Mouse (Mus musculus) heart, embryonic 13.5 days (tissue): ENCODE results near the gene Mis12. TPM values are rescaled to one million over a fixed set of nuclear protein-coding genes. Genes with fewer than 3 reads are reported as not detected.

ENCODE experiments used
- ATAC-seq: fragments of 200-750 bp; cut with Nextera tagmentation; 2 replicates; pipeline ENCODE4 v1.8.0; 2017; ENCODE audit warnings: moderate TSS enrichment; ENCODE audit not compliant: insufficient number of reproducible peaks, low FRiP score, low TSS enrichment; ENCODE audit errors: extremely low read depth
- H3K27ac ChIP-seq: fragments of 300-500 bp; sonication (generic); replicated peaks from 2 replicates; pipeline ENCODE4 v1.5.1; 2015; ENCODE audit warnings: moderate library complexity, mild to moderate bottlenecking, inconsistent platforms
- H3K27me3 ChIP-seq: fragments of 300-500 bp; sonication (generic); replicated peaks from 2 replicates; pipeline ENCODE4 v1.6.1; 2015; ENCODE audit warnings: mild to moderate bottlenecking, inconsistent platforms
- H3K36me3 ChIP-seq: fragments of 300-500 bp; sonication (generic); 2 replicates; pipeline ENCODE4 v1.6.1; 2015; ENCODE audit warnings: mild to moderate bottlenecking, inconsistent platforms
- H3K4me1 ChIP-seq: fragments of 300-500 bp; sonication (generic); 2 replicates; pipeline ENCODE4 v1.6.1; 2015; ENCODE audit warnings: inconsistent platforms
- H3K4me2 ChIP-seq: fragments of 300-500 bp; sonication (generic); 2 replicates; pipeline ENCODE4 v1.6.1; 2015; ENCODE audit warnings: inconsistent platforms, mild to moderate bottlenecking, moderate library complexity
- H3K4me3 ChIP-seq: fragments of 300-500 bp; sonication (generic); 2 replicates; pipeline ENCODE4 v1.5.1; 2015; ENCODE audit warnings: moderate library complexity, mild to moderate bottlenecking, inconsistent platforms
- H3K9ac ChIP-seq: fragments of 300-500 bp; sonication (generic); 2 replicates; pipeline ENCODE4 v1.6.1; 2015; ENCODE audit warnings: inconsistent platforms, mild to moderate bottlenecking, moderate library complexity
- H3K9me3 ChIP-seq: fragments of 300-500 bp; sonication (generic); 2 replicates; pipeline ENCODE4 v1.6.1; 2016; ENCODE audit warnings: inconsistent platforms
- WGBS: fragments of 180-500 bp; shearing (Covaris S2); methylation state at CpG from one replicate; pipeline ENCODE4 v1.1.7; 2015; ENCODE audit warnings: mixed read lengths; 5-methylcytosine and 5-hydroxymethylcytosine counted together
- polyA plus RNA-seq: library from polyadenylated mRNA; unstranded; fragments of >200 nt; fragmentation: Nextera tagmentation; extraction: Ambion mirVana; gene quantifications from 2 replicates; pipeline ENCODE4 v1.2.1, GENCODE M21; 2015

Mis12 gene
- 22.6 and 24.5 TPM in 2 replicates for polyA plus RNA-seq

- Histone ChIP-seq H3K4me2 (peak within 1 kb of the TSS; percentile 96), H3K27me3 (no peaks in the 10 kb centered on the region), H3K36me3 (peaks cover 48% of the 10 kb centered on the region), H3K4me3 (peak within 1 kb of the TSS; percentile 71), H3K4me1 (peaks cover 47% of the 10 kb centered on the region), H3K9ac (peak within 1 kb of the TSS; percentile 88), H3K9me3 (no peaks in the 10 kb centered on the region), H3K27ac (peak within 1 kb of the TSS; percentile 95)
- ATAC-seq, result peak; percentile 100
- under 1% methylated on average over 69 of the region's 71 CpGs for WGBS
These were observed at the start of gene Mis12, which contains the start of gene Derl2 for GRCm38 (mm10) chr11:71019201-71020068. Gene Mis12 (plus strand): TSS chr11:71019611. Gene Derl2 (minus strand): TSS chr11:71019841.

DNA sequence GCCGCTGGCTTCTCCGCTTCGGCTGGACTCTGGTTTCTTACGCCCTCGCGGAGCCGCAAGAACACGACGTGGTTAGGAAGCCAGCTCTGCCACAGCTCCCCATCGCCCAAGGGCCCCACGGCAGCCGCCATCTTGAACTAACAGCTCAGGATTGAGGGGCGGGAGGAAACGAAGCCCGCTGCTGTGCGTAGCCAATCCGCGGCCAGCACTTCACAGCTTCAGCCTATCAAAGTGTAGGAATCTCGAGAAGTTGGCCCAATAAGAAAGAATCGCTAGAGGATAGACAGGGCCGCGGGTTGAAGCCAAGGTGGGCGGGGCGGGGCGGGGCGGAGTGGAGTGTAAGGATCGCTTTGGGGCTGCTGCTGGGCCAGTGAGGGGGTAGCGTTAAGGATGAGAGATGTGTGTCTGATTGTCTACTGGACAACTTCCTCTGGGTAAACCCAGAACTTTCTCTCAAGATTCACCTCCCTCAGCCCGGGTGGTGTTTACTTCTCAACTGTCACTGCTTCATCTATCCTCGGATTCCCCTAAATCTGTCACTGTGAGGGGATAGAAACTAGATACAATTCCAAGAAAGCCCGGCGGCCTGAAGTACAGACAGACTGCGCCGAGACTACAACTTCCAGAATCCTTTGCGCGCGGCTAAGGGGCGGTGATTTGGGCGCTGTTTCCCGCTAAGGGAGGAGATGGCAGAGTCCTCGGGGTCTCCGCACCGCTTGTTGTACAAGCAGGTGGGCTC is 49.4 kb upstream of the Mis12 start, which contains the start of the genes Nup88 and Rpain:
Gene Nup88 (minus strand): TSS at position 153 of the 739 bp plus-strand sequence.
Gene Rpain (plus strand): TSS at position 393 of the 739 bp plus-strand sequence.
- Histone ChIP-seq H3K9ac (peak within 1 kb of the TSS; percentile 95), H3K4me2 (peak within 1 kb of the TSS; percentile 95), H3K36me3 (peaks cover 55% of the 10 kb centered on the region), H3K27ac (peak within 1 kb of the TSS; percentile 92), H3K4me3 (peak within 1 kb of the TSS; percentile 93), H3K4me1 (peaks cover 19% of the 10 kb centered on the region), H3K27me3 (no peaks in the 10 kb centered on the region), H3K9me3 (no peaks in the 10 kb centered on the region)
- under 1% methylated on average over 43 of the region's 43 CpGs for WGBS
- ATAC-seq, result peak; percentile 94

DNA sequence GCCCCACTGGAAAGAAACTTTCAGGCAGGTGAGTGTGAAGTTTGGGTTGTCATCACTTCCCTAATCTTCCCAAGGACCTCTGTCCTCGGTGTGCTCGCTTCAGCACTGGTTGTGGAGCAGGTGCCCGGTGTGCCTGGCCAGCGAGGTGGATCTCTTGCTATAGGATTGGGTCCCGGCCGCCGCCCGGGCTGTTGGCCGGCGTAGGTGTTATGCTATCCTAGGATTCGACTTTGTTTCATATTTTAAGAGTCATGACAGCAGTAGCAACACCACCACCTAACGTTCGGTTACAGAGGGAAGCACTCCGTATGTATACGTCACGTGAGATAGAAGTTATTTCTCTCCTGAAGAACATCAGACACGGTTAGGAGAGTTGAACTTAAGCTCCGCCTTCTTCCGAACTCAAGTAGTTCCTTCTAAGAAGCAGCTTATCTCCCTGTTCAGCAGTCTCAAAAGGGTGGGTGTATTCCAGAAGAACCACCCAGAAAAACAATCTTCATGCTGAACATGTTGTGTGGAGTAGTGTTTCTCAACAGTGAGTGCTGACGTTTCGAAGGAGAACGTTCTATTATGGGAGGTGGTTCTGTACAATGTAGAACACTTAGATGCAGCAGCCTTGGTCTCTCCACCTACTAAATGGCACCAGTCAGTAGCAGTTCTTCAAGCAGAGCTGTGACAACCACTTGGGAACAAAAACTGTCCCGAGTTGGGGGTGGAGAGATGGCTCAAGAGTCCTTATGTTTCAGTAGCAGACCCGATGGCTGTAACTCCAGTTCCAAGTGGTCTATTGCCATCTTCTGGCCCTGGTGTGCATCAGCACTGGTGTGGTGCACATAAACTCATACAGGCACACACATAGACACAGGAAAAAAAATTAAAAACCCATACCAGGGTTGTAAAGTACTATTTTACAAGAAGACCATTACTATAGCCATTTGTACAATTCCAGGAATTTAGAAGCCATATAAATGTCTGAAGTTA is 48.6 kb upstream of the Mis12 start:
- peaks cover 55% of the 10 kb centered on the region for H3K36me3 ChIP-seq
- peak overlapping the region; percentile 95 for H3K9ac ChIP-seq
- H3K4me1 ChIP-seq, result peaks cover 19% of the 10 kb centered on the region
- no peaks in the 10 kb centered on the region for H3K27me3 ChIP-seq
- H3K4me2 ChIP-seq, result peak overlapping the region; percentile 95
- H3K9me3 ChIP-seq, result no peaks in the 10 kb centered on the region
- 15% methylated on average over 24 of the region's 24 CpGs for WGBS
- peak overlapping the region; percentile 93 for H3K4me3 ChIP-seq
- H3K27ac ChIP-seq, result peak overlapping the region; percentile 92
- peak; percentile 14; the same call in 1 of the 2 replicates for ATAC-seq

- H3K4me1 ChIP-seq, result peaks cover 17% of the 10 kb centered on the region
- peaks cover 60% of the 10 kb centered on the region for H3K36me3 ChIP-seq
- H3K27ac ChIP-seq, result no peak overlapping the region
- H3K4me2 ChIP-seq, result no peak overlapping the region
- no peak overlapping the region for H3K4me3 ChIP-seq
- WGBS, result 54% methylated on average over 1 of the region's 1 CpGs
- H3K9ac ChIP-seq, result no peak overlapping the region; the same call in 1 of the 2 replicates
- ATAC-seq, result no peak
- no peaks in the 10 kb centered on the region for H3K9me3 ChIP-seq
- no peaks in the 10 kb centered on the region for H3K27me3 ChIP-seq
These were observed 46.8 kb upstream of the Mis12 start for GRCm38 (mm10) chr11:70972586-70972985.

GRCm38 (mm10) chr11:70973947-70974346 is 45.5 kb upstream of the Mis12 start:
- no peaks in the 10 kb centered on the region for H3K27me3 ChIP-seq
- ATAC-seq, result no peak
- WGBS, result 72% methylated on average over 4 of the region's 4 CpGs
- H3K4me3 ChIP-seq, result no peak overlapping the region
- H3K36me3 ChIP-seq, result peaks cover 72% of the 10 kb centered on the region
- no peaks in the 10 kb centered on the region for H3K9me3 ChIP-seq
- H3K27ac ChIP-seq, result no peak overlapping the region
- H3K9ac ChIP-seq, result no peak overlapping the region
- peaks cover 5% of the 10 kb centered on the region; the same call in 1 of the 2 replicates for H3K4me1 ChIP-seq
- no peak overlapping the region for H3K4me2 ChIP-seq

GRCm38 (mm10) chr11:70975193-70975592 is 44.2 kb upstream of the Mis12 start:
- Histone ChIP-seq H3K27ac (no peak overlapping the region), H3K27me3 (no peaks in the 10 kb centered on the region), H3K36me3 (peaks cover 84% of the 10 kb centered on the region), H3K9ac (no peak overlapping the region), H3K4me1 (peaks cover 5% of the 10 kb centered on the region; the same call in 1 of the 2 replicates), H3K9me3 (no peaks in the 10 kb centered on the region), H3K4me3 (no peak overlapping the region), H3K4me2 (no peak overlapping the region)
- ATAC-seq, result no peak
- WGBS, result 66% methylated on average over 2 of the region's 2 CpGs

- WGBS, result 81% methylated on average over 6 of the region's 6 CpGs
- ATAC-seq, result no peak
- no peak overlapping the region for H3K4me2 ChIP-seq
- peaks cover 13% of the 10 kb centered on the region for H3K4me1 ChIP-seq
- no peaks in the 10 kb centered on the region for H3K27me3 ChIP-seq
- no peak overlapping the region for H3K27ac ChIP-seq
- no peak overlapping the region for H3K4me3 ChIP-seq
- peaks cover 89% of the 10 kb centered on the region for H3K36me3 ChIP-seq
- H3K9ac ChIP-seq, result no peak overlapping the region
- H3K9me3 ChIP-seq, result no peaks in the 10 kb centered on the region
These were observed 42.1 kb upstream of the Mis12 start for GRCm38 (mm10) chr11:70977293-70977692.

DNA sequence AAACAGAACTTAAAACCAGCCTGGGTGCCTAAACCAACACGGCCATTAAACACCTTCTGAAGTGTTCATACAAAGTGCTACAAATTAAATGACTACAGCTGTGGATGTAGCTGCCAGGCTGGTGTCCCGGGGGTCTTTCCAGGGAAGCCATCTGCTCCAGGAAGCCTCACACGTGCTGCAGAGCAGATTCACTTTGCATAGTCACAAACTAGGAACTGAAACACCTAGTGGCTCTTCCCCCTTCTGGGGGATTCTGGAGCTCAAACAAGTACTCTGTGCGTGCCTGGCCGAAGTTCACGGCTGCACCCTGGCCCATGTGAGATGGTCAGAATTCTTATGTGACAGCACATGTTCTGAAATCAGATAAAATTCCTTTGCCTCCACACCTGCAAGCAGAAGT is 39.2 kb upstream of the Mis12 start:
- peaks cover 72% of the 10 kb centered on the region for H3K36me3 ChIP-seq
- 77% methylated on average over 6 of the region's 6 CpGs for WGBS
- H3K27me3 ChIP-seq, result no peaks in the 10 kb centered on the region
- no peak overlapping the region; the same call in 1 of the 2 replicates for H3K4me3 ChIP-seq
- ATAC-seq, result no peak
- H3K4me1 ChIP-seq, result peaks cover 16% of the 10 kb centered on the region
- no peaks in the 10 kb centered on the region for H3K9me3 ChIP-seq
- no peak overlapping the region for H3K9ac ChIP-seq
- no peak overlapping the region for H3K4me2 ChIP-seq
- no peak overlapping the region for H3K27ac ChIP-seq

DNA sequence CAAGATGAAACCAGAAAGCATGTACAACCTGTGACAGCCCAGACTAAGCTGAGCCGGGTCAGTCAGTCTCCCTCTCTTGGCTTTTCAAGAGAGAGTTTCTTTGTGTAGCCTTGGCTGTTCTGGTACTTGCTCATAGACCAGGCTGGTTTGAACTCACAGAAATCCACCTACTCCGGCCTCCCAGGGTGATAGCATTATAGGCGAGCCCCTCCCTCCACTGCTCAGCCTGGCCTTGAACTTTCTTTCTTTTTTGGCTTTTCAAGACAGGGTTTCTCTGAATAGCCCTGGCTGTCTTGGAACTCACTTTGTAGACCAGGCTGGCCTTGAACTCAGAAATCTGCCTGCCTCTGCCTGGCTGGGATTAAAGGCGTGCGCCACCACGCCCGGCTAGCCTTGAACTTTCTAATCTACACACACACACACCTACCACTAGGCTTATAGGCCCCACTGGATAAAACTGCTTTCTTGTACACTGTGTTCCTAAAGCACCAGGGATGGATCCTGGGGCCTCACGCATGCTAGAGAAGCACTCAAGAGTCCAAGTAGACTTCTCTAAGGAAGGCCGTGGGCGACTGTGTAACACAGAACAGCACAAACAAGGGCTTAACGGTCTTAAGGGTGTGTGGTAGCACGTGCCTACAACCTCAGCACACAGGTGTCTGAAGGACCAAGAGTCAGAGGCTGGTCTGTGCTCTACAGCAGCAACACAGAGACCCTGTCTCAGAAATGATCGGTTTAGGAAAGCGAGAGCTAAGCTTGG is 38.5 kb upstream of the Mis12 start:
- no peaks in the 10 kb centered on the region for H3K27me3 ChIP-seq
- no peaks in the 10 kb centered on the region for H3K9me3 ChIP-seq
- no peak for ATAC-seq
- H3K4me3 ChIP-seq, result peak overlapping the region; percentile 66
- 86% methylated on average over 14 of the region's 14 CpGs for WGBS
- H3K4me1 ChIP-seq, result peaks cover 16% of the 10 kb centered on the region
- no peak overlapping the region for H3K27ac ChIP-seq
- peak overlapping the region; percentile 85 for H3K4me2 ChIP-seq
- peak overlapping the region; percentile 44; the same call in 1 of the 2 replicates for H3K9ac ChIP-seq
- H3K36me3 ChIP-seq, result peaks cover 72% of the 10 kb centered on the region

- no peak overlapping the region for H3K27ac ChIP-seq
- 9% methylated on average over 12 of the region's 12 CpGs for WGBS
These were observed 37.4 kb upstream of the Mis12 start for GRCm38 (mm10) chr11:70982030-70982429.

More at GRCm38 (mm10) chr11:70982030-70982429, 37.4 kb upstream of the Mis12 start:
- no peaks in the 10 kb centered on the region for H3K27me3 ChIP-seq
- H3K4me3 ChIP-seq, result peak overlapping the region; percentile 66
- H3K4me1 ChIP-seq, result peaks cover 16% of the 10 kb centered on the region
- H3K4me2 ChIP-seq, result peak overlapping the region; percentile 85
- no peak for ATAC-seq
- no peaks in the 10 kb centered on the region for H3K9me3 ChIP-seq
- H3K9ac ChIP-seq, result peak overlapping the region; percentile 88
- H3K36me3 ChIP-seq, result peaks cover 72% of the 10 kb centered on the region
